Mouse (Mus musculus) fibroblast of lung, adult 2 months (primary cell): ENCODE measurements around the gene Svopl.

ENCODE experiments used
- DNase-seq: peaks from one replicate; pipeline ENCODE4 v3.0.0-alpha.2; 2011; ENCODE audit warnings: low read depth

The Svopl gene

DNA sequence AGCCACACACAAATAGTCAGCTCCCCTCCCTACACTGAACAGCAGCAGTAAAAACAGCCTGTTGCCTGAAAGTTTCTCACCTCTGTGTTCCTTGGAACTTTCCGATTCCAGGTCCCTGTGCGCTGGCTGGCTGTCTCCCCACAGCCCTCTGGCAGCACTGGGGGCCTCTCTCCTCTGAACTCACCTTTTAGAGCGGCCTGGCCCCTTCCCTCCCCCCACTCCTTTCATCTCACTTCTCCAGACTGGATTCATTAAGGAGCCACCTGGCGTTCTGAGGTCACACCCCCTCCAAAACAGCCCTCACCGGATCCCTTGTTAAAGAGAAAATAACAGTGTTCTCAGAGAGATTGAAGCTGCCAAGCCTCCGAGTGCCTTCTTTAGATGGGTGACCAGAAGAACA, at the start of gene Svopl:
TSS of gene Svopl (minus strand) at position 159 of the 400 bp plus-strand sequence.
- DNase-seq = no peak

DNA sequence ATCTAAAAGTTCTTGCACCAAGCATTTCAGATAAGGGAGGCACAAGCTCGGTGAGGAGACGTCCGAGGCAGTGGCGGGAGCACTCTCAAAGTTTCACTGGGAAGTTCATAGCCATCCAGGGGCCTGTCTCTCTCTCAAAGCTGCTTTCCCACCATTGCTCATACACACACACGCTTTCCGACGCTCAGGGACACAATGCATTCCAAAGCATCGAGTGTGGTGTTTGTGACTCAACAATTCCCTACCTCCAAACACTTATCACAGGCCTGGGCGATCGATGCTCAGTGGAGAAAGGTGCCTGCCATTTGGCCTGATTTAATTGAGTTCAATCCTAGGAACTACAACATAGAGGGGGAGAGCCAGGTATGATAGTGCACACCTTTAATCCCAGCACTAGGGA, 47.9 kb upstream of the Svopl start:
- DNase-seq = no peak

DNA sequence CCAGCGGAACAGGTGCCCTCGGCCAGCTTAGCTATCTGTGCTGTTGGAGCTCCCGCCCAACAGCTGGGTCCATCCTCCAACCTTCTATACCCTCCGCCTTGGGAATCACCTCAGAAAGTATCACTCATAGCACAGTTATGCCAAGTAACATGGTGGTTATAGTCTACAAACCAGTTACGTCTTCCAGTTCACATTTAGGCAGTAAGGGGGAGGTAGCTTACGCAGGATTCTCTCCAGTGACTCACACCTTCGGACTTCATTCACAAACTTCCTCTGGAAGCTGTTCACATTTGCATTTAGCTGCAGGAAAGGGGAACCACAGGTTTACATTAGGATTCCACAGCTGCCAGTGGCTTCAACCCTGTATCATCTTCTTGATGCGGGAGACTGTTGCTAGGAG, 45.7 kb upstream of the Svopl start:
- DNase-seq = no peak

DNA sequence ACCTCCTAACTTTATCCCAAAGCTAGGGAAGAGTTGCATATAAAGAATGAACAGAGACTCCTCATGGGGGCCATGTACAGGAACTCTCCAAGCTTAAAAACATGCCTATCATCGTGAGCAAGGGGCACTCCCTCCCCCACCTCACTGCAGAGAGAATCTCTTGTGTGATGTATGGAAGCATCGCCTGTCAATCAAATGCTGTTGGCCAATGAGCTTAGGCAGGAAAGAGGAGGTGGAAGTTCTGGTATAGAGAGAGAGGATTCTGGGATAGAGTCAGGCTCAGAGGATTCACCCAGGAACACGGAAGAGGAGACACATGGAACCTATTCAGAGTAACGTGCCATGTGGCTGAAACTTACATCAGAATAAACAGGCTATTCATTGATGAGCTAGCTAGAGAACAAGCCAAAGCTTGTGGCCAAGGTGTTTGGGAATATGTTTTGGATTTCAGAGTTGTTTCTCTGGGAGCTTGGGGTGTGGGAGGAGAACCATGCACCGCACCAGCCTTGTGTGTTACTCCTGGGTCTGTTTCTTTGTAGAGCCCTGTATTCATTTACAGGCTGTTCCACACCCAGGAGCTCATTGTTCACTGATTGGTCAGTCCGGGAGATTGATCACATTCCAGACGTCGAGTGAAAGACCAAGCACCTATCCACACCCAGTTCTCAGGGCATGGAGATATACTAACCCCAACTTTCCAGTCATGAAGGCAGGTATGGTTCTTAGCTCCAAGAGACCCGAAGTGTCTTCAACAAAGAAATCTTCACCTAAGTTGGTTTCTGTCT, 40.6 kb upstream of the Svopl start:
- no peak for DNase-seq

DNA sequence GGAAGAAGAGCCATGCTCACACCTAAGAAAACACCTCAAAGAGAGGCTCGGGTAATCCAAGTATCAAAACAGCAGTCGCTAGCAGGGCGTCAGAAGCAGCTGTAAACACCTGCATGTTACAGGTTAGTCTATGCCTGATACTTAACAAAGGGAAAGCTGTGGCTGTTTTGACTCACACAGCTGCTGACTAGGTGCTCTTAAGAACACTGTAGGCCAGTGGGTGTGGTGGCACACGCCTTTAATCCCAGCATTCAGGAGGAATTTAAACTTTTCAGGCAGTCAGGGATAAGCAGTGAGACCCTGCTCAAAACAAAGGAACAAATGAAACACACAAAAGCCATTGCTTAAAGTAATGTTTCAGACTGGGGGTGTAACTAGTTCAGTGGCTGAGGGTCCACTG, 36.4 kb upstream of the Svopl start:
- DNase-seq = no peak

DNA sequence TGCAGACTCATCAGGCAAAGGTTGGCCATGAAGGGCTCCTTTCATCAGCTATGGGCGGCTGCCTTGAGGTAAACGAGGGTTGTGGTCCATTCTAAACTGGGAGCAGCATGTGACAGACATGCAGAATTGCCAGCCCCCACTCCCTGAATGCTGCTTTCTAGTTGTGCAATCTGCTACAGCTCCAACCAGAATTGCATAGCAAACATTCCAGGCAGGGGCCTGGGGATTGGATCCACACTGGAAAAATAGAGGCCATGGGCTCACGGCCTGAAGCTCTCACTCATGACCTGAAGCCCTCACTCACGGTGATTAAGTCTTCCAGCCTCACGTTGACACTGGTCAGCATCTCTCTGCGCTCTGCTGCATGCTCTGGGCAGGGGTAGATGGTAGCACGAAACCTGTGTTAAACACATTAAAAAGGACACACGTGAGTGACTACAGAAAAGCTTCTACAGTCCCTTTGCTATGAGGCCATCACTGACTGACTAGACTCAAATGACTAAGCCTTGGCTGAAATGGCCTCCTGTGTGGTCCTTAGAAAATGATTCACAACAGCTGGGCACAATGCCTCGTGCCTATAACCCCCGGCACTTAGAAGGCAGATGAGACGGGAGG, 35.0 kb upstream of the Svopl start:
- peak; percentile 87 for DNase-seq

DNA sequence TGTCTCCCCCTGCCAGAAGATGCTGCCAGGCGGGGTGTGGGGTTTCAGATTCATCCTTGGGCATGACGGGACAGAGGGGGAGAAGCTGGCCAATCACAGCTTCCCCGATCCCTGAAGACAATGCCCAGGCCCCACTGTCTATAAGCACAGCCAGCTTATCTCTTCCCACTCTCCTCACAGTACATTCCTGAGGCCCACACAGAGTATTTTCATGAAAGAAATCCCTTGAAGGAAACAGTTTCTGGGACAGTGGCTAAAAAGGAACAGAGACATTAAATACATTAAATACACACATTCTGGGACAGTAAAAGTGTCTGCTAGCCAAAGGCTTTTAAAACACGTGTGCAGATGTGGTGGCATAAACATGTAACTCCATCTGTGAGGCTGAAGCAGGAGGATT, 33.6 kb upstream of the Svopl start:
- DNase-seq = no peak

DNA sequence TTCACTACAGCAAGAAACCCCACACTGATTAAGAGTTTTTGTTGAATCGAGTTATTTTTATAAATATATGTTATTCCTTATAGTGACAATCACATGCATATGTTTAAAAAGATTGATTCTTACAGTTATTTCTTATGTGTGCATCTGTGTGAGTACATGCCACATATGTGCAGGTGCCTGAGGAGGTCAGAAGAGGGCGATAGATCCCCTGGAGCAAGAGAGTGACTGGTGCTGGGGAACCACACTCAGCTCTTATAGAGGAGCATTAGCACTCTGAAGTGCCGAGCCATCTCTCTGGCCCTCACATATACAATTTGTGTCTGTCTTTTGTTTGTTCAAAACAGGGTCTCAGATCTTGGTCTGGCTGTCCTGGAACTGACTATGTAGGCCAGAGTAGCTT, 26.8 kb upstream of the Svopl start:
- no peak for DNase-seq

DNA sequence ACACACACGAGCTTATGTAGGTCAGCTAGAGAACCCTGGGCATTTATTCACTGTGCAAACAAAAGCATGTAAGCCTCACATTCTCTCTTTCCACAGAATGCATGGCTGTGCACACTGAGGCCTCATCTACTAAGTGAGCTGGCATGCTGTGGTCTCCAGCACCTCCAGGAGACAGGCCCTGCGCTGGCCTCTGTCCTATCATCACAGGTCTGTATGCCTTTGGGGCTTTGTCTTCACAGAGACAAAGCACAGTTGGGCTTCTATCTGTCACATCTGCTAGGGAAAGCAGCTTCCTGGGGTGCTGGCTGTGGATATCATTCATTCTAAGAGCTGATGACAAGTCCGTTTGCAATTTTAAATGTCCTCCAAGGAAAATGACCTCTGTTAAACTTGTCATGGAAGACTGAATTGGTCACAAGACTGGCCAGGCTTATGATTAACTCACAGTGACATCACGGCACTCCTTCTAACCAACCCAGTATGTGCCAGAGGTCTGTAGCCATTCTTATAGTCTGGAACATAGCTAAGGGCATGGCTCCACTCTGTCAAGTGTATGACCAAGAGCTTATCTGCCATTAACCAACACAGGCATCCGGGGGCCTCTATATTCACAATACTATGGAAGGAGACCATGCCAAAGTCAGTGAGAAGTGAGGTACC, 25.5 kb upstream of the Svopl start:
- no peak for DNase-seq

DNA sequence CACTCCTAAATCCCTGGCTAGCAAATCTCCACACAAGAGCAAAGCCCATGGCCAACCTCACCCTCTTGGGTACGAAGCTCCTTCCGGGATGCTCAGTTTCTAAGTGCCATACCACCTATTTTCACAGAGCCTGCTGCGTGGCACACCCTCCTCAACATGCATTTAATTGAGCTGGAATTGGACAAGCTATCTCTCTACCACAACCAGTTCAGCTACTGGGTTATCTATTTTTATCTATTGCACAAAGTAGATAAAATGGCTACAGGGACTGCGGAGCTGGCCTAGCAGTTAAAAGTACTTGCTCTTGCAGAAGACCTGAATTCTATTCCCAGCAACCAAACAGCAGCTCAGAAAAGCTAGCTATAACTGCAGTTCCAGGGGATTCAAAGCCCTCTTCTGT, 24.5 kb upstream of the Svopl start:
- no peak for DNase-seq

DNA sequence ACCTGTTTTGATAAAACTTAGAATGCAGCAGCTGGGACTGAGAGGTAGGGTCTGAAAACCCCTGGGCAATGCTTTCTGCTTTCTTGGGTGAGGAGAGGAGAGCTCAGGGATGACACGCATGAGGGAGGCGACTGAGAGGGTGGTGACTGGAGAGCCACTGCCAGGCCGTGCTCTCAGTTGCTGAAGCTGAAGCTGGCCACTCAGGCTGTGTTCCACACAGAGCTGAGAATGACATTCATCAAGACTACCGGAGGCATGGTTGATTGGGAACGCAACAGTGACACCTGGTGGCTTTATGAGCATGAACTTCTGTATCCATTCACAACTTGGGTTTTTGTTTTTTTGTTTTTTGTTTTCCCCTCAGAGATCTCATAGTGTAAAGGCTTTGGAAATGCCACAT, 19.4 kb upstream of the Svopl start:
- DNase-seq = no peak

DNA sequence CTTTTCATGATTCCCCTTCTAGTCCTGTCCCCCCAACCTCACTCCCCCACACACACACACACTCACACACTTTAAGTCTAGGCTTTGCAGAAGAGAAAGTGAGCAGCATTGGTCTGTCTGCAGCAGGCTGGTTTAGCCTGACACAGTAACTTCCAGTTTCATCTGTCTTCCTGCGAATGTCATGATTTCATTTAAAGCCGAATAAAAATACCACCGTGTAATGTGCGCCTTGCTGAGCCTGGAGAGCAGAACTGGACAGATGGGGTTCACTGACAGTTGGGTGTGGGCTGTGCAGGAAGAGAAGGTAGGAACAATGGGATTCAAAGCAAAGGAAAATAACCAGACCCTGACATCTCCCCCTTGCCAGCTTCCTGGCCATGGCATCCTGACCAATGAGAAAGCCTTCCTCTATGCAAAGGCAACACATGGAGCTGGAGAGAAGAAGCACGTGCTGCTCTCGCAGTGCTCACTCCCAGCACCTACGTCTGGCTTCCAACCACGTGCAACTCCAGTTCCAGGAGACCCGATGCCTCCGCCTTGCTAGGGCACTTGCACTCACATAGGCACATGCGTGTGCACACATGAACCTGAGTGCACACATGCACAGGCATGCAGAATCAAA, 18.8 kb upstream of the Svopl start:
- no peak for DNase-seq

DNA sequence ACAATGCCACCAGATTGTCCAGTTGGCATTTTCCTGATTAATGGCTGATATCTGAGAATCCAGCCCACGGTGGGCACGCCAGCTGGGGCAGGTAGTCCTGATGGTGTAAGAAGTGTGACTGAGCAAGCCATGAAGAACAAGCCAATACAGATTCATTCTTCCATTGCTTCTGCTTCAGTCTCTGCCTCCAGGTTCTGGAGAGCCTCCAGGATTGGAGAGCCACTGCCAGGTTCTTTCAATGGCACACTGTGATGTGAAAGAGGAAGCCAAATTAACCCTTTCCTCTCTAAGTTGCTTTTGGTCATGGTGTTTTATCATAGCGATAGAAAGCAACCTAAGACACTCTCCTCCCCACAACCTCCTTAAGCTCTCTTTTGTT, 18.3 kb upstream of the Svopl start:
- no peak for DNase-seq

DNA sequence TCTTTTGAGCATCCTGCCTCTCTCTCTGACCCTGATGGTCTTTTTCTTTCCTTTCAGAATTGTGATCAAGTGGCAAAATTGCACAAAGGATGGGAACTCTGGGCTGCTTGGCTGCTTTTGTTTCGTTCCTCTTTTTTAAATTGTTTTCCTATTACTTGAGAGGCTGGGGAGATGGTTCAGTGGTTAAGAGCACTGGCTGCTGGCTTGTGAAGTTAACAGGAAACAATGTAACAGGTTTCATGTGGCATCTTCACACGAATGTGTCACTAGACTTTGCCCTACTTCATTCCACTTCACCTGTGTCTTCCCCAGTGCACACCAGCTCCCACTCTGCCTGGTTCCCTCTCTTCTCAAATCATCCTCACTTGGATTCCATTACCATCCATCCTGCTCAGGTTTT, 17.8 kb upstream of the Svopl start:
- no peak for DNase-seq

DNA sequence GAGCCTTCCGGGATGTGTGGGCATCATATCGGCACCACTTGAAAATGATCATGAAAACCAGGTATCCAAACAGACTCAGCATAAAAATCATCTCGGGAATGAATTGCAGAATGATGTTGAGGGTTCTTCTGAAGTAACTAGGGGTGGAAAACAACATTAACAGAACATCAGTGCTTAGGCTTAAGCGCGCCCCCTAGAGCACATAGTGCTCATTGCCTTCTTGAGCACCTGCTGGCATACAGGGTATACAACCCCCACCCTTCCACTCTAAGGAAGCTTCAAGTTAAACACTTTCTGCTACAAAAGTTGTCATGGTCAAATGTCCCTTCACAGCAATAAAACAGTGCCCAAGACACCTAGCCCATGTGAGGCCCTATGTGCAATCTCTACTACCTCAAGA, 12.0 kb upstream of the Svopl start:
- DNase-seq = no peak

DNA sequence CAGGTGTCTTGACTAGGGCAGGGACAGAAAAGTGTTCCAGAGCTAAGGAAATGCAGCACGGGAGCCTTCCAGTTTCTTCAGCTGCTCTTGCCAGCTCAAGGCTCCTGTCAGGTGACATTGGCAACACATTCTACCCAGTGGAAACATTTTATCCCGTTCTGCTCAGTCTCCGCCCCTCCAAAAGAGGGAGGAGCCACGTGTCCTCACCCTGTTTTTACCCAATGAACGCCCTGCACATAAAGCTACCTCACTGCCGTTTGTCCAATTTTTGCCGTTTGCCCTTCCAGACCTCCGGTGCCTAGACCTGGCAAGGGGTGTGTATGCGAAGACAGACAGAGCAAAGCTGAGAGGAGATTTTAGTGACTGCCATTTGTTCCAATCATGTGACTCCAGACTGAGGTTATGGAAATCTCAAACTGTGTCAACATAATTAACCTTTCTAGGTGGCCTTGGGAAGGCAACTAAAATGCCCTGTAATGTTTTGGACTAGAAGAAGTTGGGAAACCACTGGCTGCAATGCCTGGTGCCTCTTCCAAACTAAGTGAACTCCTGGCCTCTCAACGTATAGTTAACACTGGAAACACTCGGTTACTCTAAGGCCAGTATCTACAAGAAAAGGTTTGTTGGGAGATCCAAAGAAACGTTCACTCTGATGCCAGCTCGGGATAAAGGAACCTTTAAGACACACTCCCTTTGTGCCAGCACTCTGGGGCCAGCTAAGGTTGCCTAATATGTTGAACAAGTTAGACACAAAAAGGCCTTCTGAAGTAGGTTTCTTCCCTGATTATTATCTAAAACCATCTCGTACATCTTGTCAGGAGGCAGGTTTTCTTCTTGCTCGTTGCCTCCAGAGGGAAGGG, 8.9 kb upstream of the Svopl start:
- DNase-seq = no peak

DNA sequence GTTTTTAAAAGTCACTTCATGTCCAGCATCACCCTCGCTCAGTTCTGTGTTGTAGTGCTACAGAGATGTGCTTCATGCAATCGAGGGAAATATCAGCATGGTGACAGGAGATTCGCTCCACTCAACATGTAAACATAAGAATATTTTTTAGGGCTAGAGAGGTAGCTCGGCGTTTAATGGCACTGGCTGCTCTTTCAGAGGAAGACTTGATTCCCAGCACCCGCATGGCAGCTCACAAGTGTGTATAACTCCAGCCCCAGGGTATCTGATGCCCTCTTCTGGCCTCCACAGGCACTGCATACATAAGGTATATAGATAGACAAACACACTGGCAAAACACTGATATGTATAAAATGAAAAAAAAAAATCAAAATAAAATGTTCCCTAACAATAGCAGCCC, 2.8 kb upstream of the Svopl start:
- no peak for DNase-seq

DNA sequence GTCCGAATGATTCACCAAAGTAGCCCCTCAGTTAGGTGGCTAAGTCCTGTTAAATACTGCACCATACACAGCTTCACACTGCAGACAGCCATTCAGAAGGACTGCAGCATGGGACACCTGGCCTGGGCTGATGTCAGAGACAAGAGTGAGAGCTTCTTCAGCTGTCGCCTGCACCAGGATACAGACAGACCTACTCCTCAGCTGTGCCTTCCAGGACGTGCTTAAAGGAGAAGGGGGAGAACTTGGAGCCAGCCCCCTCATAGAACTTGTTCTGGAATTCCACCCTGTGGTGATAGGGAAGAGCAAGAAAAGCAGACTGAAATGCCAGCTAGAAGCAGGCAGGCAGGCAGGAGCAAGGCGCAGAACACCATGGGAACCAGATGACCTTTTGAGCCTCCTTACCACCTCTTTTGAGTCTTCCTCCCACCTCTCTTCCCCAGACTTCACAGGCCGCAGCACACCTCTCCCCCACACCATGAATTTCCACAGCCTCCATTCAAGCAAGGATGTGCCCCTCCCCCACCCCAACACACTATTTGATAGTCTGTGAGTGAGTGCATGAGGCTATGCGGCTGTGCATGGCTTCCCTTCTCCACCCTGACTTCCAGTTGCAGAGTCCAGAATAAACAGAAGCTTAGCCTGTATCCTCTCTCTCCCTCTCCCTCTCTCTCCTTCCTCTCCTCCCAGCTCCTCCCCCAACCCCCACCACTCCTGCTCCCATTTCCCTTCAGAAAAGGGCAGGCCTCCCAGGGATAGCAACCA, 2.2 kb upstream of the Svopl start:
- no peak for DNase-seq

DNA sequence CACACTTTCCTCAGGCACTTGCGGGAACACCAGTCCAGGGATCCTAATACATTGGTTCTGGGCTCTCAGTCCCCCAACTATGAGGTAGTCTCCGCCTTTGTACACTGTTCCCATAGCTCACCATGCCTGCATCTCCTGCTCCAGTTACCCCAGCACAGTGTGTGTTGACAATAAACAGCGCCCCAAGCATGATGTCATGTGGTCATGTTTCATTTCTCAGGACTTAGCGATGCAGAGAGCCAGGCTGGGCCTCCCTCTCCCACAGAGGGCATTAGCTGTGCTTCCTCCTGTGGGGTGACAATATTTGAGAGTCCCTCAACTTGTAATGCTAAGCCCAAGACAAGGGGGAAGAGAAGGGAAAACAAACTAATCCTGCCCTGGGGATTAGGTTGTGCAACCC, 1.2 kb upstream of the Svopl start:
- peak; percentile 23 for DNase-seq

DNA sequence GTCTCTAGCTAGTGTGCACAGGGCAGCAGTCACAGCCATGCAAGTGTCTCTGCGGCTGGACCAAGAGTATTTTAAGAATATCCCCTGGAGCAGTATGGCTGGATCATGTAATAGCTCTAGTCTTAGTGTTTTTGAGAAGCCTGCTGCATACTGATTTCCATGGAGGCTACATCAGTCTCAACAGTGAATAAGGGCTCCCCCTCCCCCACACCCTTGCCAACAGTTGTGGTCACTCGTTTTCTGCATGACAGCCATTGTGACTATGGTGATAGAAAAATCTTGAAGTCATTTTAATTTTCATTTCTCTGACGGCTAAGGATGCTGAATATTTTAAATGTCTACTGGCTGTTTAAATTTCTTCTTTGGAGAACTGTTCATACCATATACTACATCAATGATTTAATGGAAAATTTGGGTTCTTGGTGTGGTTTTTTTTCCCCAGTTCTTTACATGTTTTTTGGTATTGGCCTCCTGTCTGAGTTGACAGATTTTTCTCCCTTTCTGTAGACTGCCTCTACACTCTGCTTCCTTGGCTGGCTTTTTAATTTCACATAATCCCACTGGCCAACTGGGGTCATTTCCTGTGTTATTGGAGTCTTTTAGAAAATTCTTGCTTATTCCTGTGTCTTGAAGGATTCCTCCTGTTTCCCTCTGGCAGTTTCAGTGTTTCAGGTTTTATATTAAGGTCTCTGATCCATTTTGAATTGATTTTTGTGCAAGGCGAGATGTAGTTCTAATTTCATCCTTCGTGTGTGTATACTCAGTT, 13.8 kb downstream of the Svopl start:
- no peak for DNase-seq
